Mouse (Mus musculus) hindbrain, embryonic 15.5 days (tissue): ENCODE data around the gene Pth. TPM values are rescaled to one million over a fixed set of nuclear protein-coding genes. Genes with fewer than 3 reads are reported as not detected.

Source experiments
- ATAC-seq: fragments of 200-750 bp; cut with Nextera tagmentation; 2 replicates; pipeline ENCODE4 v1.8.0; 2017; ENCODE audit warnings: low read depth, moderate number of reproducible peaks, moderate TSS enrichment; ENCODE audit not compliant: low FRiP score
- H3K27ac ChIP-seq: fragments of 300-500 bp; sonication (generic); replicated peaks from 2 replicates; pipeline ENCODE4 v1.5.1; 2015; ENCODE audit warnings: mild to moderate bottlenecking, inconsistent platforms
- H3K27me3 ChIP-seq: fragments of 300-500 bp; sonication (generic); 2 replicates; pipeline ENCODE4 v1.6.1; 2015; ENCODE audit warnings: control low read depth, inconsistent platforms
- H3K36me3 ChIP-seq: fragments of 300-500 bp; sonication (generic); 2 replicates; pipeline ENCODE4 v1.6.1; 2015; ENCODE audit warnings: control low read depth, inconsistent platforms
- H3K4me1 ChIP-seq: fragments of 300-500 bp; sonication (generic); replicated peaks from 2 replicates; pipeline ENCODE4 v1.6.1; 2015; ENCODE audit warnings: control low read depth, inconsistent platforms
- H3K4me2 ChIP-seq: fragments of 300-500 bp; sonication (generic); 2 replicates; pipeline ENCODE4 v1.6.1; 2015; ENCODE audit warnings: moderate library complexity, mild to moderate bottlenecking, inconsistent platforms
- H3K4me3 ChIP-seq: fragments of 300-500 bp; sonication (generic); 2 replicates; pipeline ENCODE4 v1.5.1; 2015; ENCODE audit warnings: mild to moderate bottlenecking, inconsistent platforms
- H3K9ac ChIP-seq: fragments of 300-500 bp; sonication (generic); 2 replicates; pipeline ENCODE4 v1.6.1; 2015; ENCODE audit warnings: inconsistent platforms
- H3K9me3 ChIP-seq: fragments of 300-500 bp; sonication (generic); 2 replicates; pipeline ENCODE4 v1.6.1; 2016; ENCODE audit warnings: control low read depth, inconsistent platforms
- WGBS: fragments of 180-500 bp; shearing (Covaris S2); methylation state at CpG from one replicate; pipeline ENCODE4 v1.1.7; 2015; 5-methylcytosine and 5-hydroxymethylcytosine counted together
- polyA plus RNA-seq: library from polyadenylated mRNA; unstranded; fragments of >200 nt; fragmentation: Nextera tagmentation; extraction: Ambion mirVana; gene quantifications from 2 replicates; pipeline ENCODE4 v1.2.1, GENCODE M21; 2015

The Pth gene
- polyA plus RNA-seq, 1 experiment from 2014 or later, result not detected

- peak; percentile 88 for ATAC-seq
- Histone ChIP-seq H3K4me3 (no peak overlapping the region), H3K9me3 (no peaks in the 10 kb centered on the region), H3K27me3 (no peaks in the 10 kb centered on the region), H3K9ac (no peak overlapping the region), H3K27ac (no peak overlapping the region), H3K4me1 (no peaks in the 10 kb centered on the region), H3K36me3 (no peaks in the 10 kb centered on the region), H3K4me2 (no peak overlapping the region)
- 35% methylated on average over 7 of the region's 7 CpGs for WGBS
These were observed 10.3 kb downstream of the Pth start for GRCm38 (mm10) chr7:113377875-113378658.

GRCm38 (mm10) chr7:113372682-113373081 is 15.7 kb downstream of the Pth start:
- no peaks in the 10 kb centered on the region for H3K9me3 ChIP-seq
- 81% methylated on average over 1 of the region's 1 CpGs for WGBS
- no peaks in the 10 kb centered on the region for H3K36me3 ChIP-seq
- ATAC-seq, result no peak
- peaks cover 13% of the 10 kb centered on the region for H3K4me1 ChIP-seq
- H3K9ac ChIP-seq, result no peak overlapping the region
- no peaks in the 10 kb centered on the region for H3K27me3 ChIP-seq
- H3K27ac ChIP-seq, result no peak overlapping the region
- no peak overlapping the region for H3K4me2 ChIP-seq
- H3K4me3 ChIP-seq, result no peak overlapping the region

GRCm38 (mm10) chr7:113369620-113370340 is 18.6 kb downstream of the Pth start:
- Histone ChIP-seq H3K4me2 (peak overlapping the region; percentile 75), H3K27ac (peak overlapping the region; percentile 92), H3K4me1 (peaks cover 24% of the 10 kb centered on the region), H3K9me3 (no peaks in the 10 kb centered on the region), H3K27me3 (no peaks in the 10 kb centered on the region), H3K9ac (peak overlapping the region; percentile 65), H3K36me3 (no peaks in the 10 kb centered on the region), H3K4me3 (peak overlapping the region; percentile 89)
- WGBS, result under 1% methylated on average over 44 of the region's 44 CpGs
- ATAC-seq, result peak; percentile 76

GRCm38 (mm10) chr7:113368746-113369619 is 19.4 kb downstream of the Pth start, which contains the start of gene Btbd10:
Btbd10 (minus strand) TSS chr7:113369392.
- Histone ChIP-seq H3K9me3 (no peaks in the 10 kb centered on the region), H3K4me1 (peaks cover 26% of the 10 kb centered on the region), H3K27ac (peak within 1 kb of the TSS; percentile 92), H3K27me3 (no peaks in the 10 kb centered on the region), H3K9ac (peak within 1 kb of the TSS; percentile 95), H3K4me2 (peak within 1 kb of the TSS; percentile 75), H3K36me3 (no peaks in the 10 kb centered on the region), H3K4me3 (peak within 1 kb of the TSS; percentile 89)
- ATAC-seq, result peak; percentile 98
- WGBS, result under 1% methylated on average over 64 of the region's 64 CpGs

GRCm38 (mm10) chr7:113367440-113367839 is 20.9 kb downstream of the Pth start:
- WGBS, result 62% methylated on average over 4 of the region's 4 CpGs
- Histone ChIP-seq H3K27me3 (no peaks in the 10 kb centered on the region), H3K9me3 (no peaks in the 10 kb centered on the region), H3K27ac (no peak overlapping the region), H3K9ac (no peak overlapping the region), H3K4me2 (peak overlapping the region; percentile 75; the same call in 1 of the 2 replicates), H3K4me1 (peaks cover 26% of the 10 kb centered on the region), H3K4me3 (no peak overlapping the region), H3K36me3 (no peaks in the 10 kb centered on the region)
- ATAC-seq, result no peak

- H3K4me1 ChIP-seq, result peaks cover 5% of the 10 kb centered on the region; the same call in 1 of the 2 replicates
- H3K36me3 ChIP-seq, result no peaks in the 10 kb centered on the region
- H3K9me3 ChIP-seq, result no peaks in the 10 kb centered on the region
- H3K4me3 ChIP-seq, result no peak overlapping the region
- no peak overlapping the region for H3K9ac ChIP-seq
- H3K27ac ChIP-seq, result no peak overlapping the region
- no peak overlapping the region for H3K4me2 ChIP-seq
- ATAC-seq, result no peak
- 89% methylated on average over 1 of the region's 1 CpGs for WGBS
- H3K27me3 ChIP-seq, result no peaks in the 10 kb centered on the region
These were observed 39.3 kb downstream of the Pth start for GRCm38 (mm10) chr7:113349089-113349488.

- Histone ChIP-seq H3K36me3 (no peaks in the 10 kb centered on the region), H3K9me3 (no peaks in the 10 kb centered on the region), H3K27me3 (no peaks in the 10 kb centered on the region), H3K27ac (peak overlapping the region; percentile 66; the same call in 1 of the 2 replicates), H3K4me2 (peak overlapping the region; percentile 39), H3K4me1 (peaks cover 5% of the 10 kb centered on the region; the same call in 1 of the 2 replicates), H3K9ac (no peak overlapping the region), H3K4me3 (no peak overlapping the region)
- 85% methylated on average over 2 of the region's 2 CpGs for WGBS
- ATAC-seq, result no peak
These were observed 40.7 kb downstream of the Pth start for GRCm38 (mm10) chr7:113347694-113348093.

GRCm38 (mm10) chr7:113347271-113347670 is 41.1 kb downstream of the Pth start:
- ATAC-seq, result peak; percentile 88

More at GRCm38 (mm10) chr7:113347271-113347670, 41.1 kb downstream of the Pth start:
- Histone ChIP-seq H3K27ac (peak overlapping the region; percentile 66), H3K9ac (0 out of 2 replicates have a peak overlapping the region, but pooled peaks have one; percentile 1), H3K27me3 (no peaks in the 10 kb centered on the region), H3K4me2 (peak overlapping the region; percentile 39), H3K4me1 (peaks cover 5% of the 10 kb centered on the region; the same call in 1 of the 2 replicates), H3K4me3 (peak overlapping the region; percentile 21), H3K36me3 (no peaks in the 10 kb centered on the region), H3K9me3 (no peaks in the 10 kb centered on the region)
- 18% methylated on average over 4 of the region's 4 CpGs for WGBS

Other genes starting within 250 kb of the Pth start
- gene Arntl, start 181.1 kb downstream of the Pth start, polyA plus RNA-seq, result 17.3 and 21.2 TPM in 2 replicates
- 75.2 and 75.3 TPM in 2 replicates for gene Btbd10, start 19.2 kb downstream of the Pth start, polyA plus RNA-seq
- gene Far1, start 125.3 kb upstream of the Pth start, polyA plus RNA-seq, result 58.2 and 62.0 TPM in 2 replicates